Mouse (Mus musculus) ES-Bruce4 (cell line): ENCODE data around the gene Ptprg.

Source experiments
- CTCF ChIP-seq: IDR thresholded peaks from one replicate; pipeline ENCODE4 v1.8.1; 2011; ENCODE audit warnings: low read depth, low read length
- EP300 ChIP-seq: IDR thresholded peaks from 2 replicates; pipeline ENCODE4 v1.6.1; 2011; ENCODE audit warnings: low read depth, low read length; ENCODE audit not compliant: insufficient read depth

DNA sequence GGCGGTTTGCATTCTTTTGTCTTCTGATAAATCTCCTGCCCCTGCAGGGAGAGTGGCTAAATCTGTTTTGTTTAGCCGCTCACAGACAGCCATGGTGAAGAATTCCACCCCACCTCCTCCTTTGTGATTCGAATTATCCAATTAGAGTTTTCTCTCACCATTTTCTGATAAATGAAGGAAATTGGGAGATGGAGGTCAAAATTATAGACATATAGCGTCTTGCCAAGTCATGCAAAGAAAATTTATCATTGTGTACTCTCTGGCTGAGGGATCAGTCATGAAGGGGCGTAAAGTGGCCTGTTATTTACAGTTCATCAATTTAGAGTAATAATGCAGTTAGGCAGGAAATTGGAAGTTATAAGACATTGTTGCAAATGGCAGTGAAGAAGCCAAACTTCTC lies 168.8 kb downstream of the Ptprg start:
- no peak for TF ChIP-seq CTCF
- TF ChIP-seq EP300: no peak
